Mouse (Mus musculus) granulocyte monocyte progenitor cell, adult 5-6 weeks (primary cell): Measurements from ENCODE around the gene Serpina3j. TPM values are rescaled to one million over a fixed set of nuclear protein-coding genes. Genes with fewer than 3 reads are reported as not detected.

ENCODE experiments used
- total RNA-seq, 2 experiments: library from RNA; stranded (forward) in 1 of 2; stranded (reverse) in 1 of 2; fragments of 200-712, 200-1000 nt in 1 of 2; fragments of >200 nt in 1 of 2; fragmentation: Nextera tagmentation in 1 of 2; gene quantifications; 2 replicates each; pipeline ENCODE4 v1.2.3; 2014 to 2017

Gene Serpina3j
- total RNA-seq, 2 experiments from 2014 or later = not detected

Other genes starting within 250 kb of the Serpina3j start
- not detected in 2 replicates for gene Serpina5, start 213.4 kb upstream of the Serpina3j start, total RNA-seq (2014; fragmentation: Nextera tagmentation)
- not detected in 2 replicates for gene Serpina5, start 213.4 kb upstream of the Serpina3j start, total RNA-seq (2017)
- not detected in 2 replicates for gene Serpina3a, start 201.8 kb upstream of the Serpina3j start, total RNA-seq (2014; fragmentation: Nextera tagmentation)
- not detected in 2 replicates for gene Serpina3a, start 201.8 kb upstream of the Serpina3j start, total RNA-seq (2017)
- gene Serpina3b, start 186.6 kb upstream of the Serpina3j start, total RNA-seq (2014; fragmentation: Nextera tagmentation) = not detected in 2 replicates
- not detected in 2 replicates for gene Serpina3b, start 186.6 kb upstream of the Serpina3j start, total RNA-seq (2017)
- gene Serpina3c, start 160.7 kb upstream of the Serpina3j start, total RNA-seq (2014; fragmentation: Nextera tagmentation) = not detected in 2 replicates
- gene Serpina3c, start 160.7 kb upstream of the Serpina3j start, total RNA-seq (2017) = not detected in 2 replicates
- 0.69 TPM in 1 of 2 replicates, not detected in the other for gene Serpina3f, start 100.0 kb upstream of the Serpina3j start, total RNA-seq (2014; fragmentation: Nextera tagmentation)
- gene Serpina3f, start 100.0 kb upstream of the Serpina3j start, total RNA-seq (2017) = 0.62 and 1.6 TPM in 2 replicates
- 30.4 and 34.2 TPM in 2 replicates for gene Serpina3g, start 78.3 kb upstream of the Serpina3j start, total RNA-seq (2014; fragmentation: Nextera tagmentation)
- 26.5 and 29.7 TPM in 2 replicates for gene Serpina3g, start 78.3 kb upstream of the Serpina3j start, total RNA-seq (2017)
- gene Serpina3i, start 51.4 kb upstream of the Serpina3j start, total RNA-seq (2014; fragmentation: Nextera tagmentation) = not detected in 2 replicates
- not detected in 2 replicates for gene Serpina3i, start 51.4 kb upstream of the Serpina3j start, total RNA-seq (2017)
- not detected in 2 replicates for gene Serpina3k, start 23.9 kb downstream of the Serpina3j start, total RNA-seq (2014; fragmentation: Nextera tagmentation)
- not detected in 2 replicates for gene Serpina3k, start 23.9 kb downstream of the Serpina3j start, total RNA-seq (2017)
- not detected in 2 replicates for gene Serpina3m, start 23.9 kb downstream of the Serpina3j start, total RNA-seq (2014; fragmentation: Nextera tagmentation)
- gene Serpina3m, start 23.9 kb downstream of the Serpina3j start, total RNA-seq (2017) = not detected in 2 replicates
- not detected in 2 replicates for gene Serpina3n, start 92.2 kb downstream of the Serpina3j start, total RNA-seq (2014; fragmentation: Nextera tagmentation)
- not detected in 2 replicates for gene Serpina3n, start 92.2 kb downstream of the Serpina3j start, total RNA-seq (2017)
- not detected in 2 replicates for gene Gsc, start 158.8 kb downstream of the Serpina3j start, total RNA-seq (2014; fragmentation: Nextera tagmentation)
- not detected in 2 replicates for gene Gsc, start 158.8 kb downstream of the Serpina3j start, total RNA-seq (2017)